Mouse (Mus musculus): ENCODE measurements at regions not wholly inside any gene's neighbourhood (a gene's known extent, or its start where the extent isn't known, plus 50 kb on each side); places are given as distances from the start of the nearest gene placed in this dataset.

DNA sequence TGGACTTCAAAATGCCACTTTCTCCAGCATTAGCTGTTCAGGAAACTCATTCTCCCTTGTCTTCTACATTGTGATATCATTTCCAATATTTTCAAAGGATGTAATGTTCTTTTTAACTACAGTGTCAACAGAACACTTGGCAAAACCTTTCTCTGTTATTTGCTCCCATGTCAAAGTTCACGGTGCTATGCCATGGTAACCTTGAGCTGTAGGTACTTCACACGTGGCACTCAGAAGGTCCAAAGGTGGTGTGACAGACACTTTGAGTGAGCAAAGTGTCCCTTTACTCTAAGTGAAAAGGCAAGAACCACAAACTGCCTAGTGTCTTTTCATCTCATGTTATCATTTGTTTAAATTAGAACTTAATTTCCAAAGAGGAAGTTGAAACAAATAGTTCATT, 53.3 kb upstream of the Tram2 start:
- no peak for DNase-seq (ENCODE audit: low spot score in 2 of 2)

DNA sequence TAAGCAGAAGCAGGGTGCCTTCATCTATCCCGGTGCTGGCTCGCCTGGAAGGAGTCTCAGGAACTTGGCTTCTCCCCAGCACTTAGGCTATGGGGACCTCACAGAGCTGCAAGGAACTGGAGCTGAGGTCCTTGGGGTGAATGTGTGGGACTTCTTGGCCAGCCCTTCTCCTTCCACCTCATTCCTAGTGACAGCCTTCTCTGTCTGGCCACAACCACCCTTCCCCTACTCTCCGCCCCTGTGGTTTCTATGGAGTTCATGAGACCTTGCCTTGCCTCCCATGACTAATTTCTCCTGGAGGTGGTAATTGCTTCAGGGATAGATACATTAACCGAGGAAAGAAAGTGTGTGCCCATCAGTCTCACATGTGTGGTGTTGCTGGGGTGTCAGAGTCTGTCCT, 67.9 kb upstream of the Tram2 start:
- DNase-seq (ENCODE audit: low spot score in 2 of 2): no peak

GRCm38 (mm10) chr1:21161742-21162141, 56.6 kb upstream of the Tmem14a start:
- peak; percentile 10 to 24 for DNase-seq (ENCODE audit: low spot score in 2 of 2)

GRCm38 (mm10) chr1:21166287-21166733, 52.1 kb upstream of the Tmem14a start:
- DNase-seq (ENCODE audit: low spot score in 2 of 2): peak; percentile 74 to 80

- DNase-seq (ENCODE audit: low spot score in 2 of 2): no peak
Measured at GRCm38 (mm10) chr1:21166762-21167161, 51.6 kb upstream of the Tmem14a start.
